Mouse (Mus musculus) liver, postnatal 0 days (tissue): ENCODE results near the gene Kif4. TPM values are rescaled to one million over a fixed set of nuclear protein-coding genes. Genes with fewer than 3 reads are reported as not detected.
A peak's percentile ranks its signal among the peaks of the same experiment; 100 is the strongest.

ENCODE experiments used
- ATAC-seq: fragments of 200-750 bp; cut with Nextera tagmentation; 2 replicates; pipeline ENCODE4 v1.8.0; 2017; ENCODE audit warnings: mild to moderate bottlenecking, moderate library complexity
- DNase-seq: peaks from one replicate; pipeline ENCODE4 v3.0.0-alpha.2; 2016
- H3K27ac ChIP-seq: fragments of 300-500 bp; sonication (generic); 2 replicates; pipeline ENCODE4 v1.5.1; 2014; ENCODE audit warnings: antibody characterized with exemption, moderate library complexity, mild to moderate bottlenecking, low read depth
- H3K27me3 ChIP-seq: fragments of 300-500 bp; sonication (generic); 2 replicates; pipeline ENCODE4 v1.6.1; 2014; ENCODE audit warnings: low read length, control low read depth, mixed read lengths; ENCODE audit not compliant: insufficient read depth
- H3K36me3 ChIP-seq: fragments of 300-500 bp; sonication (generic); replicated peaks from 2 replicates; pipeline ENCODE4 v1.6.1; 2014; ENCODE audit warnings: mild to moderate bottlenecking, control low read depth, low read length, moderate library complexity, mixed read lengths; ENCODE audit not compliant: insufficient read depth
- H3K4me1 ChIP-seq: fragments of 300-500 bp; sonication (generic); 2 replicates; pipeline ENCODE4 v1.6.1; 2014; ENCODE audit warnings: antibody characterized with exemption, mild to moderate bottlenecking, control low read depth; ENCODE audit not compliant: insufficient read depth
- H3K4me2 ChIP-seq: fragments of 300-500 bp; sonication (generic); 2 replicates; pipeline ENCODE4 v1.6.1; 2014; ENCODE audit warnings: low read depth, mild to moderate bottlenecking, low read length, moderate library complexity, mixed read lengths
- H3K4me3 ChIP-seq: fragments of 300-500 bp; sonication (generic); 2 replicates; pipeline ENCODE4 v1.5.1; 2014; ENCODE audit warnings: low read depth, low read length
- H3K9ac ChIP-seq: fragments of 300-500 bp; sonication (generic); replicated peaks from 2 replicates; pipeline ENCODE4 v1.6.1; 2014; ENCODE audit warnings: mild to moderate bottlenecking, moderate library complexity
- H3K9me3 ChIP-seq: fragments of 300-500 bp; sonication (generic); 2 replicates; pipeline ENCODE4 v1.6.1; 2016; ENCODE audit warnings: mild to moderate bottlenecking, control low read depth, low read length, mixed read lengths
- CTCF ChIP-seq: sonication (generic); IDR thresholded peaks from 2 replicates; pipeline ENCODE4 v1.5.1; 2016; ENCODE audit warnings: antibody characterized with exemption, low read depth
- EP300 ChIP-seq: IDR thresholded peaks from 2 replicates; pipeline ENCODE4 v1.6.1; 2016; ENCODE audit warnings: antibody characterized with exemption, low read depth, mild to moderate bottlenecking
- WGBS: fragments of 180-500 bp; shearing (Covaris S2); extraction: QIAGEN DNeasy Blood & Tissue Kit; methylation state at CpG from one replicate; pipeline ENCODE4 v1.1.7; 2014; ENCODE audit not compliant: insufficient replicate concordance; 5-methylcytosine and 5-hydroxymethylcytosine counted together
- polyA plus RNA-seq: library from polyadenylated mRNA; unstranded; fragments of >200 nt; fragmentation: Nextera tagmentation; extraction: Ambion mirVana; gene quantifications from 2 replicates; pipeline ENCODE4 v1.2.1, GENCODE M21; 2015

The Kif4 gene
- polyA plus RNA-seq, 1 experiment from 2014 or later = 8.4 TPM

DNA sequence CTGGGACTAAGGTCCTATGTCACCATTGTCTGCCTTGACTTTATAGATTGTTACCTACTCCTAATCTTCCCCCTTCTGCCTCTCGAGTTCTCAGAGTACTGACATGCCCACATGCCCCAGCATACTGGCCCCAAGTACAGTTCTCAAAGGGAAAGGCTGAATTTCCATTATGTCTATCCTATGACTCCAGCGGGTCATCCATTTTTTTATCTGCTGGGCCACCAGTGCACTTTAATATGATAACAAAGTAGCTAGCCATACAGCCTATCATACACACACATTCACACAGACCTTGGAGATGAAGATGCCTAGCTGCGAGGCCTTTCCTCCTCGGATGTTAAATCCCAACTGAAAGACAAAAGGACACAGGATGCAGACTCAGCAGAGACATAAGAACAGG, 1.3 kb upstream of the Kif4 start:
- Histone ChIP-seq H3K9ac (no peak overlapping the region), H3K27ac (no peak overlapping the region), H3K36me3 (peaks cover 16% of the 10 kb centered on the region), H3K4me1 (0 out of 2 replicates have a peak, but pooled peaks cover 2% of the 10 kb centered on the region), H3K9me3 (no peaks in the 10 kb centered on the region), H3K4me2 (peak overlapping the region; percentile 71), H3K27me3 (no peaks in the 10 kb centered on the region), H3K4me3 (peak overlapping the region; percentile 79; the same call in 1 of the 2 replicates)
- DNase-seq (no peak), ATAC-seq (no peak)
- WGBS = 57% methylated on average over 4 of the region's 4 CpGs
- TF ChIP-seq CTCF (no peak), EP300 (peak; percentile 52; the same call in 1 of the 2 replicates)

DNA sequence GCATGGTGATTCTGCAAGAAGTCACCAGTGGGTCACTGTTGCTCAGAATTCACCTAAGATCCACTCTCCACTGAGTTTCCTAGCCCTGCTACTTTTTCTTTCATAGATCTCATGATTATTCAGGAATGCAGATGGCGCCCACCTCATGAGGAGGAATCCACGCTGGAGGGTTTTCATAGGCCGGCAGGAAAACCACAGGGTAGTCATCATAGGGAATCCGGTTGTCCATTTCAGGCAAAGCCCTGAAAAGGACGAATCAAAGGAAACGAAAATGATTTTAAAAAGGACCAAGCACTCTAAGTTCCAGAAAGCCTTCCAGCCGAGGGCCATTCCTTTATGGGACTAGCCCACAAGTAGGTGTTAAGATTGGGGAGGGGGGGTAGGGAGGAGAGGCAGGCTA, 391 bp upstream of the Kif4 start:
- ATAC-seq (no peak), DNase-seq (no peak)
- Histone ChIP-seq H3K9me3 (no peaks in the 10 kb centered on the region), H3K27ac (peak overlapping the region; percentile 57; the same call in 1 of the 2 replicates), H3K27me3 (no peaks in the 10 kb centered on the region), H3K4me2 (peak overlapping the region; percentile 71), H3K4me3 (peak overlapping the region; percentile 79), H3K4me1 (0 out of 2 replicates have a peak, but pooled peaks cover 2% of the 10 kb centered on the region), H3K36me3 (peaks cover 16% of the 10 kb centered on the region), H3K9ac (peak overlapping the region; percentile 82)
- 31% methylated on average over 7 of the region's 7 CpGs for WGBS
- TF ChIP-seq CTCF (no peak), EP300 (no peak)

DNA sequence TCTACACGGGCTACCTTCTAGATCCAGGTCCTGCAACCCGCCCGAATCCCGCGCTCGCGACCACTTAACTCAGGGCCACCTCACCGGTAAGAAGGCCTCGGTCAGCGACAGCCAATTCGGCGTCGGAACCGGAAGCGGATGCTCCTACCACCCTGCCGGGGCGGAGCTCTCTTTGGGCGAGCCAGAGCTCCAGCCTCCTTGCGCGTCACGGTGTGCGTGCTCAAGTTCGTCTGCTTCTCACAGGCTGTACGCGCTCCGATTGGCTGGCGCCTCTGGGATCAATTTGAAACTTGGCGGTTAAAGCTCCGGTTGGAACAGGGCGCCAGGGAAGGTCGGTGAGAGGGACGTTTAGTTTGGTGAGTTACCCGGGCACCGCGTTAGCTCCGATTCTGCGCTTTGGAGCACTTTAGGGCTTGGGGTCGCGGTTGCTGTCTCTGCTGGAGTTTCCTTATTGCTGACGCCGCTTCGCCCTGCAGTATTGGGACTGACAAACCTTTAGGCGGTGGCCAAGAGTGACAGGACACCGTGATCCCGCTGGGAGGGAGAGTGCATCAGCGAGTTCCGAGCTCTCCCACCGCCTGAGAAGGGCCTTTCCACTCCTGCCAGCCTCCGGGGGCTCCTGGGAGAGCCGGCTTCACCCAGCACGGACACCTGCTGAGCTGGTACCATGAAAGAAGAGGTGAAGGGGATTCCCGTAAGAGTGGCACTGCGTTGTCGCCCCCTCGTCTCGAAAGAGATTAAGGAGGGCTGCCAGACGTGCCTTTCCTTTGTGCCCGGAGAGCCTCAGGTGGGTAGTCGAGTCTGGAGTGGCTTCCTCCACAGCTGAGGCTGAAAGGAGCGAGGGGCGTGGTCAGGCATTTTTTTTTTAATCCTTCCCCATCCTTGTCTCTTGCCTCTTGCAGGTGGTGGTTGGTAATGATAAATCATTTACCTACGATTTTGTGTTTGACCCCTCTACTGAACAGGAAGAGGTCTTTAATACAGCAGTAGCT, 561 bp downstream of the Kif4 start, which contains the start of gene Pdzd11:
Gene Pdzd11, minus strand, starts transcription at position 767 of the 992 bp plus-strand sequence.
- Histone ChIP-seq H3K27ac (peak within 1 kb of the TSS; percentile 75), H3K9me3 (no peaks in the 10 kb centered on the region), H3K36me3 (peaks cover 16% of the 10 kb centered on the region), H3K9ac (peak within 1 kb of the TSS; percentile 82), H3K4me1 (0 out of 2 replicates have a peak, but pooled peaks cover 2% of the 10 kb centered on the region), H3K4me2 (peak within 1 kb of the TSS; percentile 79), H3K4me3 (peak within 1 kb of the TSS; percentile 79), H3K27me3 (no peaks in the 10 kb centered on the region)
- WGBS = 22% methylated on average over 62 of the region's 62 CpGs
- peak; percentile 92 for DNase-seq
- peak; percentile 99 for ATAC-seq
- TF ChIP-seq CTCF (no peak), EP300 (no peak)

DNA sequence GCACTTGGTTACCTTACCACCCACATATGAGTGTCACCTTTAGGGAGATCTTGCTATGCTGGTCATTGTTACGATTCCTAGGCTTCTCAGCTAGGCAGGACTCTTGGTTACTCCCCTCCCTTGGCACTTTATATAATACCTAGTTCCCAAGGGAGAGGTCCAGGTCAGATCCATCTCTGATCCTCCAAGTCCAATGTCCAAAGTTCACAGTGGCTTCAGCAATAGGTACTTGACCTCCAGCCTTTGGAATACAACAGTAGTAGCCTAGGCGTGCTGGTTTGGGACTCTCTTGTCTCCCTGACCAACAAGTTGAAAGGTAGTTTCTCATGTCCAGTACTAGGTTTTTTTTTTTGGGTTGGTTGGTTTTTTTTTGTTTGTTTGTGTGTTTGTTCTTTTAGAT, 3.5 kb downstream of the Kif4 start:
- Histone ChIP-seq H3K4me2 (0 out of 2 replicates have a peak overlapping the region, but pooled peaks have one; percentile 3), H3K4me3 (no peak overlapping the region), H3K9ac (no peak overlapping the region), H3K36me3 (peaks cover 6% of the 10 kb centered on the region; the same call in 1 of the 2 replicates), H3K27me3 (no peaks in the 10 kb centered on the region), H3K9me3 (no peaks in the 10 kb centered on the region), H3K27ac (no peak overlapping the region), H3K4me1 (0 out of 2 replicates have a peak, but pooled peaks cover 2% of the 10 kb centered on the region)
- DNase-seq = no peak
- ATAC-seq = no peak
- 71% methylated on average over 2 of the region's 2 CpGs for WGBS
- TF ChIP-seq CTCF (no peak), EP300 (no peak)

DNA sequence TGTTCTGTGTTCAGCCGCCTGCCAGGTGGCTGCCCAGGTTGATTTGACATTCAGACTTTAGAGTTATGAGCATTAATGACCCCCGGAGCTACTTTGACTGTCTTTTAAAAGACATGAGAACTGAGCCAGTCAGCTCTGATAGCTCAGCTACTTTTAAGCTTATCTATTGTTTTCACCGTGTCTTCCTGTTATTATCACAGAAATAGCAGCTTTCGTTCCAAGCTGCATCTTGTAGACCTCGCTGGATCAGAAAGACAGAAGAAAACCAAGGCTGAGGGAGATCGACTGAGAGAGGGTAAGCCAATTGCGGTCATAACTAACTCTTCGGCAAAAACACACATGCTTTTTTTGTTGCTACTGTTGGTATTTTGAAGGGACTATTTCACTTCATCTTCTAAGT, 12.9 kb downstream of the Kif4 start:
- H3K36me3 ChIP-seq = 0 out of 2 replicates have a peak, but pooled peaks cover 10% of the 10 kb centered on the region
- H3K9me3 ChIP-seq = no peaks in the 10 kb centered on the region
- 60% methylated on average over 8 of the region's 8 CpGs for WGBS

DNA sequence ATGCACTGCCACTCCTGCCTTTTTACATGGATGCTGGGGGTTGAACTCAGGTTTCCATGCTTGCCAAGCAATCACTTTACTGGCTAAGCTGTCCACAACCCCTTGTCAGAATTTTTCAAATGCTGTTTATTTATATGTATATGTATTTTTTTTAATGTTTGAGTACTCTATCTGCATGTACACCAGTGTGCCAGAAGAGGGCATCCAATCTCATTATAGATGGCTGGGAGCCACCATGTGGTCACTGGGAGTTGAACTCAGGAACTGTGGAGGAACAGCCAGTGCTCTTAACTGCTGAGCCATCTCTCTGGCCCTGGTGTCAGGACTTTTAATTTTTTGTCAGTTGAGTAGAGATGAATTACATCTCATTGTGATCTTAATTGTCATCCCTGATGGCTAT, 27.3 kb downstream of the Kif4 start:
- no peak overlapping the region for H3K9ac ChIP-seq
- TF ChIP-seq EP300 = no peak
- TF ChIP-seq CTCF = 0 out of 2 replicates have a peak, but pooled peaks have one; percentile 30
- ATAC-seq = no peak
- no peak overlapping the region for H3K27ac ChIP-seq
- H3K4me3 ChIP-seq = no peak overlapping the region
- H3K36me3 ChIP-seq = peaks cover 3% of the 10 kb centered on the region; the same call in 1 of the 2 replicates
- no peaks in the 10 kb centered on the region for H3K9me3 ChIP-seq
- no peak overlapping the region for H3K4me2 ChIP-seq
- H3K4me1 ChIP-seq = no peaks in the 10 kb centered on the region
- DNase-seq = no peak
- no peaks in the 10 kb centered on the region for H3K27me3 ChIP-seq

More for the DNA sequence above, 12.9 kb downstream of the Kif4 start:
- ATAC-seq = no peak
- no peaks in the 10 kb centered on the region for H3K27me3 ChIP-seq
- no peaks in the 10 kb centered on the region for H3K4me1 ChIP-seq
- no peak for DNase-seq
- TF ChIP-seq EP300 (no peak), CTCF (no peak)
- H3K27ac ChIP-seq = no peak overlapping the region
- no peak overlapping the region for H3K4me3 ChIP-seq
- no peak overlapping the region for H3K9ac ChIP-seq
- no peak overlapping the region for H3K4me2 ChIP-seq
